23 mouse cellular contexts compared by ENCODE assay signal in genomic region chr5:108446973-108447372, GRCm38 (mm10). TPM values are rescaled to one million over a fixed set of nuclear protein-coding genes. Genes with fewer than 3 reads are reported as not detected.
DNase-seq lines count a peak whose midpoint lies in the region; ATAC-seq and TF ChIP-seq lines count a peak whose summit lies in the region.
"Had no signal": no experiment of that assay in that cellular context is flagged by ENCODE, and none has a peak within 500 bp of the region (broad histone marks: within the 10 kb centered on the region; RNA-seq: fewer than 3 reads in every experiment).

No protein-coding gene starts in this region.

- H3K4me1 ChIP-seq in intestine, postnatal 0 days (replicated peaks; ENCODE audit: control insufficient read depth, insufficient read depth, low read length): 0 out of 2 replicates have a peak, but pooled peaks cover 6% of the 10 kb centered on the region
- peaks cover 4% of the 10 kb centered on the region; the same call in 1 of the 2 replicates for H3K4me1 ChIP-seq in midbrain, embryonic 14.5 days (ENCODE audit: control insufficient read depth, insufficient read depth, low read length)
- H3K4me1 ChIP-seq: forebrain, embryonic 15.5 days; neural tube, embryonic 13.5 days had no signal

- peak; percentile 85 for ATAC-seq in intestine, postnatal 0 days
- peak; percentile 73 for ATAC-seq in megakaryocyte, adult 5-6 weeks (ENCODE audit: poor library complexity, severe bottlenecking)
- ATAC-seq in midbrain, embryonic 14.5 days (ENCODE audit: low FRiP score, low TSS enrichment): no peak
- ATAC-seq in activated CD4-positive, CD25-positive, alpha-beta regulatory T cell, adult 4 months: no peak
- ATAC-seq: forebrain, embryonic 15.5 days; midbrain, embryonic 16.5 days had no signal

- H3K27ac ChIP-seq in intestine, postnatal 0 days (ENCODE audit: low read depth, low read length): no peak overlapping the region
- H3K27ac ChIP-seq in midbrain, embryonic 14.5 days (replicated peaks; ENCODE audit: low read depth, low read length): no peak overlapping the region
- H3K27ac ChIP-seq: embryonic facial prominence, embryonic 12.5 days; forebrain, embryonic 15.5 days; hindbrain, embryonic 12.5 days; left cerebral cortex, adult 2 months; neural tube, embryonic 13.5 days had no signal

- 39% methylated on average over 3 of the region's 3 CpGs for WGBS in intestine, postnatal 0 days
- 91% methylated on average over 3 of the region's 3 CpGs for WGBS in midbrain, embryonic 14.5 days

- H3K4me3 ChIP-seq in intestine, postnatal 0 days (ENCODE audit: low read depth, low read length): no peak overlapping the region
- no peak overlapping the region for H3K4me3 ChIP-seq in midbrain, embryonic 14.5 days (replicated peaks; ENCODE audit: low read depth, low read length)
- H3K4me3 ChIP-seq: embryonic facial prominence, embryonic 12.5 days; forebrain, embryonic 15.5 days; hindbrain, embryonic 12.5 days; left cerebral cortex, adult 2 months; neural tube, embryonic 13.5 days had no signal

- no peak overlapping the region for H3K4me2 ChIP-seq in intestine, postnatal 0 days (replicated peaks; ENCODE audit: low read depth)
- H3K4me2 ChIP-seq in midbrain, embryonic 14.5 days (ENCODE audit: low read length): no peak overlapping the region
- H3K4me2 ChIP-seq: embryonic facial prominence, embryonic 12.5 days; forebrain, embryonic 15.5 days; hindbrain, embryonic 12.5 days; neural tube, embryonic 13.5 days had no signal

- no peaks in the 10 kb centered on the region for H3K36me3 ChIP-seq in intestine, postnatal 0 days (ENCODE audit: control insufficient read depth, insufficient read depth)
- no peaks in the 10 kb centered on the region for H3K36me3 ChIP-seq in midbrain, embryonic 14.5 days (ENCODE audit: control insufficient read depth, insufficient read depth, low read length)
- H3K36me3 ChIP-seq: embryonic facial prominence, embryonic 12.5 days; forebrain, embryonic 15.5 days; hindbrain, embryonic 12.5 days; neural tube, embryonic 13.5 days had no signal

- TF ChIP-seq CTCF in intestine, postnatal 0 days (IDR thresholded peaks at IDR 0.05; ENCODE audit: low read depth): no peak

- H3K9me3 ChIP-seq in intestine, postnatal 0 days (ENCODE audit: control insufficient read depth): no peaks in the 10 kb centered on the region
- H3K9me3 ChIP-seq in midbrain, embryonic 14.5 days (ENCODE audit: control insufficient read depth, low read length): no peaks in the 10 kb centered on the region
- H3K9me3 ChIP-seq: embryonic facial prominence, embryonic 12.5 days; forebrain, embryonic 15.5 days; hindbrain, embryonic 12.5 days; neural tube, embryonic 13.5 days had no signal

- no peak overlapping the region for H3K9ac ChIP-seq in intestine, postnatal 0 days (ENCODE audit: low read depth, low read length)
- no peak overlapping the region for H3K9ac ChIP-seq in midbrain, embryonic 14.5 days (replicated peaks; ENCODE audit: low read length)
- H3K9ac ChIP-seq: embryonic facial prominence, embryonic 12.5 days; forebrain, embryonic 15.5 days; hindbrain, embryonic 12.5 days; neural tube, embryonic 13.5 days had no signal

- H3K27me3 ChIP-seq in intestine, postnatal 0 days (replicated peaks; ENCODE audit: control insufficient read depth, insufficient read depth, low read length): no peaks in the 10 kb centered on the region
- peaks cover 14% of the 10 kb centered on the region; the same call in 1 of the 2 replicates for H3K27me3 ChIP-seq in midbrain, embryonic 14.5 days (ENCODE audit: control insufficient read depth, insufficient read depth, low read length)

- DNase-seq in lung, adult 18-20 months: peak; percentile 46 to 52
- no peak for DNase-seq in lung, postnatal 14 days
- no peak for DNase-seq in embryo, embryonic 10.5 days (ENCODE audit: low spot score)
- no peak for DNase-seq in midbrain, embryonic 14.5 days
- DNase-seq: adrenal gland, adult 8-10 months; cerebellum, adult 8-10 months; gastrocnemius, postnatal 14 days; kidney, adult 9 months; left cerebral cortex, postnatal 4 days; thymus, adult 18-20 months had no signal

RNA-seq across cellular contexts. Expression of gene Mfsd7a, which starts 1.7 kb away (rescaled TPM):
- 0.42 and 0.51 TPM in 2 replicates for polyA plus RNA-seq in intestine, postnatal 0 days (2015; fragmentation: Nextera tagmentation; extraction: Ambion mirVana)
- 8.7 and 9.5 TPM in 2 replicates for total RNA-seq in megakaryocyte, adult 5-6 weeks (2015)
- 15.2 and 21.7 TPM in 2 replicates for total RNA-seq in megakaryocyte, adult 5-6 weeks (2017)
- polyA plus RNA-seq in midbrain, embryonic 14.5 days (2014; fragmentation: Nextera tagmentation; extraction: Ambion mirVana): not detected in 2 replicates
- polyA plus RNA-seq in activated CD4-positive, CD25-positive, alpha-beta regulatory T cell, adult 4 months (2017; shearing (Covaris generic)): not detected
- total RNA-seq: megakaryocyte-erythroid progenitor cell, adult 5-6 weeks had no signal

RNA-seq across cellular contexts. Expression of gene Atp5k, which starts 12.7 kb away (rescaled TPM):
- polyA plus RNA-seq in intestine, postnatal 0 days (2015; fragmentation: Nextera tagmentation; extraction: Ambion mirVana): 829 and 847 TPM in 2 replicates
- 197 and 209 TPM in 2 replicates for total RNA-seq in megakaryocyte, adult 5-6 weeks (2015)
- 132 and 217 TPM in 2 replicates for total RNA-seq in megakaryocyte, adult 5-6 weeks (2017)
- polyA plus RNA-seq in midbrain, embryonic 14.5 days (2014; fragmentation: Nextera tagmentation; extraction: Ambion mirVana): 376 and 494 TPM in 2 replicates
- 100 to 1,000 TPM; 209 to 291 TPM for polyA plus RNA-seq in activated CD4-positive, CD25-positive, alpha-beta regulatory T cell, adult 4 months (2017; shearing (Covaris generic))

RNA-seq across cellular contexts. Expression of gene Pcgf3, which starts 14.1 kb away (rescaled TPM):
- polyA plus RNA-seq in intestine, postnatal 0 days (2015; fragmentation: Nextera tagmentation; extraction: Ambion mirVana): 9.3 and 10.2 TPM in 2 replicates
- total RNA-seq in megakaryocyte, adult 5-6 weeks (2015): 13.0 and 16.5 TPM in 2 replicates
- 9.5 and 13.5 TPM in 2 replicates for total RNA-seq in megakaryocyte, adult 5-6 weeks (2017)
- 28.1 and 35.2 TPM in 2 replicates for polyA plus RNA-seq in midbrain, embryonic 14.5 days (2014; fragmentation: Nextera tagmentation; extraction: Ambion mirVana)
- 1 to 10 TPM; 3.4 to 4.2 TPM for polyA plus RNA-seq in activated CD4-positive, CD25-positive, alpha-beta regulatory T cell, adult 4 months (2017; shearing (Covaris generic))

RNA-seq across cellular contexts. Expression of gene Pde6b, which starts 58.8 kb away (rescaled TPM):
- 0.09 and 0.16 TPM in 2 replicates for polyA plus RNA-seq in intestine, postnatal 0 days (2015; fragmentation: Nextera tagmentation; extraction: Ambion mirVana)
- total RNA-seq in megakaryocyte, adult 5-6 weeks (2015): not detected in 2 replicates
- not detected in 2 replicates for total RNA-seq in megakaryocyte, adult 5-6 weeks (2017)
- polyA plus RNA-seq in midbrain, embryonic 14.5 days (2014; fragmentation: Nextera tagmentation; extraction: Ambion mirVana): 0.34 TPM in 1 of 2 replicates, not detected in the other
- 1 to 10 TPM in 1 of 2 experiments, under 1 TPM in 1; 0.61 to 1.2 TPM for polyA plus RNA-seq in activated CD4-positive, CD25-positive, alpha-beta regulatory T cell, adult 4 months (2017; shearing (Covaris generic))
- total RNA-seq: adrenal gland, adult 8-10 months; gastrocnemius, postnatal 14 days; left cerebral cortex, postnatal 4 days; liver, adult 2 months; megakaryocyte-erythroid progenitor cell, adult 5-6 weeks had no signal
- polyA plus RNA-seq: forebrain, embryonic 15.5 days; liver, adult 2 months; spleen, adult 2 months; urinary bladder, adult 2 months had no signal

Comparison
In these comparisons a context has a peak if more than half of its experiments do, and no peak if none do; other contexts are left out.
1. DNase-seq: peak in lung, adult 18-20 months (2 of 2); none in lung, postnatal 14 days (single experiment), embryo, embryonic 10.5 days (single experiment) and midbrain, embryonic 14.5 days (single experiment).
2. ATAC-seq: peak in intestine, postnatal 0 days (single experiment) and megakaryocyte, adult 5-6 weeks (single experiment); none in midbrain, embryonic 14.5 days (single experiment) and activated CD4-positive, CD25-positive, alpha-beta regulatory T cell, adult 4 months (single experiment).